Mouse (Mus musculus) heart, embryonic 14.5 days (tissue): ENCODE measurements around the gene Kirrel3. TPM values are rescaled to one million over a fixed set of nuclear protein-coding genes. Genes with fewer than 3 reads are reported as not detected.

ENCODE experiments used
- ATAC-seq: fragments of 200-750 bp; cut with Nextera tagmentation; 2 replicates; pipeline ENCODE4 v1.8.0; 2017; ENCODE audit warnings: low read depth, moderate TSS enrichment; ENCODE audit not compliant: insufficient number of reproducible peaks, insufficient read depth, low FRiP score
- H3K27ac ChIP-seq, 2 experiments: fragments of 200-500 bp in 1 of 2; fragments of 300-500 bp in 1 of 2; sonication (generic) in 1 of 2; replicated peaks in 1 of 2; 2 replicates each; pipeline ENCODE4 v1.5.1; 2012 to 2014; ENCODE audit warnings: low read depth in 2 of 2, low read length in 2 of 2, control low read depth in 1 of 2, mild to moderate bottlenecking in 1 of 2, mixed read lengths in 1 of 2; ENCODE audit not compliant: control insufficient read depth in 1 of 2, insufficient read depth in 1 of 2
- H3K27me3 ChIP-seq: fragments of 300-500 bp; sonication (generic); 2 replicates; pipeline ENCODE4 v1.6.1; 2014; ENCODE audit warnings: mild to moderate bottlenecking, low read length, control low read depth; ENCODE audit not compliant: control insufficient read depth, insufficient read depth
- H3K36me3 ChIP-seq: fragments of 300-500 bp; sonication (generic); 2 replicates; pipeline ENCODE4 v1.6.1; 2014; ENCODE audit warnings: mild to moderate bottlenecking, control low read depth, low read length, mixed read lengths; ENCODE audit not compliant: control insufficient read depth, insufficient read depth
- H3K4me1 ChIP-seq, 2 experiments: fragments of 200-500 bp in 1 of 2; fragments of 300-500 bp in 1 of 2; sonication (generic) in 1 of 2; 2 replicates each; pipeline ENCODE4 v1.6.1; 2012 to 2014; ENCODE audit warnings: low read length in 2 of 2, control low read depth in 1 of 2, mixed read lengths in 1 of 2; ENCODE audit not compliant: control insufficient read depth in 2 of 2, insufficient read depth in 2 of 2
- H3K4me2 ChIP-seq: fragments of 300-500 bp; sonication (generic); 2 replicates; pipeline ENCODE4 v1.6.1; 2014; ENCODE audit warnings: mild to moderate bottlenecking, low read length
- H3K4me3 ChIP-seq, 2 experiments: fragments of 200-500 bp in 1 of 2; fragments of 300-500 bp in 1 of 2; sonication (generic) in 1 of 2; 2 replicates each; pipeline ENCODE4 v1.5.1; 2012 to 2014; ENCODE audit warnings: low read length in 2 of 2, mild to moderate bottlenecking in 2 of 2, control low read depth in 1 of 2, low read depth in 1 of 2, moderate library complexity in 1 of 2; ENCODE audit not compliant: control insufficient read depth in 1 of 2, insufficient read depth in 1 of 2
- H3K9ac ChIP-seq: fragments of 300-500 bp; sonication (generic); 2 replicates; pipeline ENCODE4 v1.6.1; 2014; ENCODE audit warnings: mild to moderate bottlenecking, low read length
- H3K9me3 ChIP-seq: fragments of 300-500 bp; sonication (generic); 2 replicates; pipeline ENCODE4 v1.6.1; 2016; ENCODE audit warnings: low read length, control low read depth; ENCODE audit not compliant: control insufficient read depth
- WGBS: fragments of 180-500 bp; shearing (Covaris S2); extraction: QIAGEN DNeasy Blood & Tissue Kit; methylation state at CpG from one replicate; pipeline ENCODE4 v1.1.7; 2014; 5-methylcytosine and 5-hydroxymethylcytosine counted together
- polyA plus RNA-seq: library from polyadenylated mRNA; unstranded; fragments of >200 nt; fragmentation: Nextera tagmentation; extraction: Ambion mirVana; gene quantifications from 2 replicates; pipeline ENCODE4 v1.2.1, GENCODE M21; 2014

Kirrel3 gene
- polyA plus RNA-seq, 1 experiment from 2014 or later = 1.0 TPM

DNA sequence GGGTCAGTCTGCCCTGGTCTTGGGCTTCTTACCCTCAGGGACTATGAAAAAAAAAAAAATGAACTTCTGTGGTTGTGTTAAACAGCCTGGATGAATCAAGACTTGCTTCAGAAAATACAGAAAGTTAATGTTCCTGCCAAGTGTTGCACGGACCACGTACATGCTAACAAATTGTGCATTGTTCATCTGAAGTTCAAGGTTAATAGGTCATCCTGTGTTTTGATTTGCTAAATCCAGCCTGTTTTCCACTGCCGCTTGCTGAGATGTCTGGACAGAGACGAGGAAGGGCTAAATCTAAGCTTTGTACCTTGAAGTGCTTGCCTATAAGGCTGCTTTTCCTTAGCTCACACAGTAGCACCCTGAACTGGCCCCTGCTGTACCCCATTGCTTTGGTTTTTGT lies 506.5 kb downstream of the Kirrel3 start:
- Histone ChIP-seq H3K9me3 (no peaks in the 10 kb centered on the region), H3K4me2 (no peak overlapping the region), H3K9ac (no peak overlapping the region), H3K27me3 (no peaks in the 10 kb centered on the region), H3K4me1 (peaks cover 24 to 34% of the 10 kb centered on the region in 2 experiments), H3K4me3 (no peak overlapping the region), H3K36me3 (no peaks in the 10 kb centered on the region), H3K27ac (no peak overlapping the region; a peak in 1 of 4 replicates)
- no peak for ATAC-seq
- WGBS = 52% methylated on average over 4 of the region's 4 CpGs

GRCm38 (mm10) chr9:34993467-34994211 lies 507.9 kb downstream of the Kirrel3 start:
- Histone ChIP-seq H3K27me3 (no peaks in the 10 kb centered on the region), H3K36me3 (no peaks in the 10 kb centered on the region), H3K4me2 (no peak overlapping the region), H3K27ac (peak overlapping the region; percentile 4 to 75; a peak in 3 of 4 replicates), H3K4me1 (peaks cover 31 to 44% of the 10 kb centered on the region in 2 experiments), H3K4me3 (no peak overlapping the region), H3K9me3 (no peaks in the 10 kb centered on the region), H3K9ac (no peak overlapping the region)
- ATAC-seq = peak; percentile 71
- WGBS = 48% methylated on average over 4 of the region's 4 CpGs

DNA sequence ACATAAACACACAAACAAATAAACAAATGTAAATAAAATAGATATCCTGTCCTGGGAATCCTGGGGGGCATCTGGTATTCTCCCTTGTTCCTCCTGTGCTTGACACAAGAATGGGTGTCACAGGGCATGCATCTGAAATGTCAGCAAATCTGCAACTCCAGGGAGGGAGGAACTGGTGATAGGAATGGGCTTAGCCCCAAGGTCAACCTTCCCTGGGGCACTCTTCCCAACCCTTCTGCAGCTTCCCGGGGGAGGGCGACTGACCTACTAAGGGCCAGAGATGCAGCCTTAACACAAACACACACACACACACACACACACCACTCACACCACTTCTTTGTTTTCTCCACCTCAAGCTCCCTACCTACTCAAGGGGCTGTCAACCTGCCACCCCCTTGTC lies 509.4 kb downstream of the Kirrel3 start:
- Histone ChIP-seq H3K4me3 (no peak overlapping the region), H3K4me1 (peaks cover 38 to 50% of the 10 kb centered on the region in 2 experiments)
- 72% methylated on average over 2 of the region's 2 CpGs for WGBS

GRCm38 (mm10) chr9:34995660-34996378 lies 510.1 kb downstream of the Kirrel3 start:
- Histone ChIP-seq H3K9ac (no peak overlapping the region), H3K4me2 (no peak overlapping the region), H3K4me3 (no peak overlapping the region), H3K27ac (no peak overlapping the region), H3K9me3 (no peaks in the 10 kb centered on the region), H3K27me3 (no peaks in the 10 kb centered on the region), H3K36me3 (no peaks in the 10 kb centered on the region), H3K4me1 (peaks cover 38 to 50% of the 10 kb centered on the region in 2 experiments)
- no peak for ATAC-seq
- 66% methylated on average over 15 of the region's 15 CpGs for WGBS

More for the DNA sequence above, 509.4 kb downstream of the Kirrel3 start:
- no peak overlapping the region; a peak in 1 of 4 replicates for H3K27ac ChIP-seq
- H3K27me3 ChIP-seq = no peaks in the 10 kb centered on the region
- no peak overlapping the region for H3K4me2 ChIP-seq
- H3K36me3 ChIP-seq = no peaks in the 10 kb centered on the region
- H3K9me3 ChIP-seq = no peaks in the 10 kb centered on the region
- no peak overlapping the region for H3K9ac ChIP-seq
- ATAC-seq = no peak

- Histone ChIP-seq H3K36me3 (no peaks in the 10 kb centered on the region), H3K4me2 (no peak overlapping the region), H3K4me3 (no peak overlapping the region), H3K27me3 (no peaks in the 10 kb centered on the region), H3K9ac (no peak overlapping the region), H3K9me3 (0 out of 2 replicates have a peak, but pooled peaks cover 5% of the 10 kb centered on the region), H3K4me1 (peaks cover 34 to 40% of the 10 kb centered on the region in 2 experiments), H3K27ac (peak overlapping the region; percentile 3 to 81; a peak in 3 of 4 replicates)
- WGBS = 31% methylated on average over 9 of the region's 9 CpGs
- no peak for ATAC-seq
Measured at GRCm38 (mm10) chr9:34997880-34998865, 512.5 kb downstream of the Kirrel3 start.

DNA sequence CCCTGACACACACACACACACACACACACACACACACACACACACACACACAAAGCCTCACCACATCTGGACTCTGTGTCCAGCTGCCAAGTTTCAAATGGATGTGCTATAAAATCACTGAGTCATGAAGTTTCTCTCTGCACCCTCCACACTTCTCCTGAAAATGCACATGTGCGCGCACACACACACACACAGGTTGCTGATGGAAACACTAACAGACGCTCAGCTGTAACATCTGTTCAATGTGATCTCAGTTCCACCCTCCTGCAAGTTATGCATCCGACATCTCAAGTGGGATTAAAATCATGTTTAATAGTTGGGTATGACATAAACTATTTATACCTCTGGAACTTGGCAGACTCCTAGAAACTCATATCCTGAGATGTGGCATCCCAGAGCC lies 518.4 kb downstream of the Kirrel3 start:
- Histone ChIP-seq H3K36me3 (no peaks in the 10 kb centered on the region), H3K4me2 (no peak overlapping the region), H3K27ac (no peak overlapping the region), H3K4me3 (no peak overlapping the region), H3K27me3 (no peaks in the 10 kb centered on the region), H3K9me3 (0 out of 2 replicates have a peak, but pooled peaks cover 5% of the 10 kb centered on the region), H3K4me1 (peaks cover 2 to 4% of the 10 kb centered on the region in 2 experiments), H3K9ac (no peak overlapping the region)
- no peak for ATAC-seq
- 81% methylated on average over 4 of the region's 4 CpGs for WGBS
